Mouse (Mus musculus) layer of hippocampus, adult 11-12 months (tissue): ENCODE results near the gene Fbxw17.
"Not testable (repeated sequence)": the region's sequence is repeated elsewhere in the genome, so short reads cannot be mapped to it uniquely, and the experiment has no call there.

ENCODE experiments used
- DNase-seq: peaks from one replicate; pipeline ENCODE4 v3.0.0; 2022; ENCODE audit warnings: low spot score

The Fbxw17 gene

GRCm38 (mm10) chr13:50417389-50418183 lies at the start of gene Fbxw17:
Fbxw17 (plus strand) TSS chr13:50417864.
- DNase-seq: peak; percentile 74

- DNase-seq: not testable (repeated sequence)
Observed at GRCm38 (mm10) chr13:50372934-50373705, 44.5 kb upstream of the Fbxw17 start.

- not testable (repeated sequence) for DNase-seq
Observed at GRCm38 (mm10) chr13:50389146-50389545, 28.5 kb upstream of the Fbxw17 start.

- no peak for DNase-seq
Observed at GRCm38 (mm10) chr13:50418421-50418820, 757 bp downstream of the Fbxw17 start.

- DNase-seq: no peak
Observed at GRCm38 (mm10) chr13:50423625-50424209, 6.1 kb downstream of the Fbxw17 start.

GRCm38 (mm10) chr13:50424517-50424916 lies 6.9 kb downstream of the Fbxw17 start:
- DNase-seq: no peak

- no peak for DNase-seq
Observed at GRCm38 (mm10) chr13:50426686-50427085, 9.0 kb downstream of the Fbxw17 start.

- no peak for DNase-seq
Observed at GRCm38 (mm10) chr13:50443812-50444211, 26.1 kb downstream of the Fbxw17 start, which contains the start of gene Gm47429. Gm47429 (minus strand) TSS chr13:50443912.

GRCm38 (mm10) chr13:50445261-50445660 lies 27.6 kb downstream of the Fbxw17 start:
- DNase-seq: no peak

- not testable (repeated sequence) for DNase-seq
Observed at GRCm38 (mm10) chr13:50452266-50452665, 34.6 kb downstream of the Fbxw17 start.

- no peak for DNase-seq
Observed at GRCm38 (mm10) chr13:50453426-50453825, 35.8 kb downstream of the Fbxw17 start.

- DNase-seq: not testable (repeated sequence)
Observed at GRCm38 (mm10) chr13:50460433-50460832, 42.8 kb downstream of the Fbxw17 start.

- DNase-seq: no peak
Observed at GRCm38 (mm10) chr13:50464621-50465562, 47.2 kb downstream of the Fbxw17 start.

- DNase-seq: no peak
Observed at GRCm38 (mm10) chr13:50467007-50467406, 49.3 kb downstream of the Fbxw17 start, which contains the start of gene Nutm2. Nutm2 (plus strand) TSS chr13:50467307.
